Mouse (Mus musculus) embryonic facial prominence, embryonic 15.5 days (tissue): ENCODE measurements around the gene Pptc7. TPM values are rescaled to one million over a fixed set of nuclear protein-coding genes. Genes with fewer than 3 reads are reported as not detected.

Experiments used
- ATAC-seq: fragments of 200-750 bp; cut with Nextera tagmentation; 2 replicates; pipeline ENCODE4 v1.8.0; 2017; ENCODE audit warnings: low read depth, moderate TSS enrichment; ENCODE audit not compliant: insufficient number of reproducible peaks, low FRiP score, low TSS enrichment
- H3K27ac ChIP-seq: fragments of 300-500 bp; sonication (generic); replicated peaks from 2 replicates; pipeline ENCODE4 v1.5.1; 2015; ENCODE audit warnings: mild to moderate bottlenecking, inconsistent platforms
- H3K27me3 ChIP-seq: fragments of 300-500 bp; sonication (generic); 2 replicates; pipeline ENCODE4 v1.6.1; 2015; ENCODE audit warnings: inconsistent platforms
- H3K36me3 ChIP-seq: fragments of 300-500 bp; sonication (generic); 2 replicates; pipeline ENCODE4 v1.6.1; 2015; ENCODE audit warnings: mild to moderate bottlenecking, inconsistent platforms
- H3K4me1 ChIP-seq: fragments of 300-500 bp; sonication (generic); 2 replicates; pipeline ENCODE4 v1.6.1; 2015; ENCODE audit warnings: inconsistent platforms
- H3K4me2 ChIP-seq: fragments of 300-500 bp; sonication (generic); replicated peaks from 2 replicates; pipeline ENCODE4 v1.6.1; 2015; ENCODE audit warnings: mild to moderate bottlenecking, inconsistent platforms
- H3K4me3 ChIP-seq: fragments of 300-500 bp; sonication (generic); replicated peaks from 2 replicates; pipeline ENCODE4 v1.5.1; 2015; ENCODE audit warnings: mild to moderate bottlenecking, inconsistent platforms
- H3K9ac ChIP-seq: fragments of 300-500 bp; sonication (generic); 2 replicates; pipeline ENCODE4 v1.6.1; 2015; ENCODE audit warnings: inconsistent platforms
- H3K9me3 ChIP-seq: fragments of 300-500 bp; sonication (generic); replicated peaks from 2 replicates; pipeline ENCODE4 v1.6.1; 2016; ENCODE audit warnings: inconsistent platforms
- WGBS: fragments of 180-500 bp; shearing (Covaris S2); methylation state at CpG from one replicate; pipeline ENCODE4 v1.1.7; 2015; 5-methylcytosine and 5-hydroxymethylcytosine counted together
- polyA plus RNA-seq: library from polyadenylated mRNA; unstranded; fragments of >200 nt; fragmentation: Nextera tagmentation; extraction: Ambion mirVana; gene quantifications from 2 replicates; pipeline ENCODE4 v1.2.1, GENCODE M21; 2015

Gene Pptc7
- polyA plus RNA-seq, 1 experiment from 2014 or later: 8.0 TPM

DNA sequence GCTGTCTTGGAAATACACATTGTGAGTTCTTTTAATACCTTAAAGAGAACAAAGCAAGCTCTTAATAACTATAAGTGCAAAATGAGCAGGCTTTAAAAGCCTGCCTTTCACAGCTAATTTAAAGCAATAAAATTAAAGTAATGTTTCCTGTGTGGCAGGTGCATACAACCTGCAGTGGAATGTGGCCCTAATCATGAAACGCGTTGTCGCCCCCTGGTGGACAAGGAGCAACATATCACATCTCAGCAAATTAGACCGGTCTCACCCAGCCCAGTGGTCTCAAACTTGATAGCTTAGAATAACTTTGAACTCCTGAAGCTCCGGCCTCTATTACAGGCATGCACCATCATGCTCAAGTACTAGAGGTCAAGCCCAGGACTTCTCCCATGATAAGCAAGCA, 60.1 kb downstream of the Pptc7 start:
- Histone ChIP-seq H3K4me1 (no peaks in the 10 kb centered on the region), H3K36me3 (no peaks in the 10 kb centered on the region), H3K9ac (no peak overlapping the region), H3K9me3 (no peaks in the 10 kb centered on the region), H3K27me3 (no peaks in the 10 kb centered on the region), H3K27ac (no peak overlapping the region), H3K4me2 (no peak overlapping the region), H3K4me3 (no peak overlapping the region)
- no peak for ATAC-seq
- 7% methylated on average over 5 of the region's 5 CpGs for WGBS

DNA sequence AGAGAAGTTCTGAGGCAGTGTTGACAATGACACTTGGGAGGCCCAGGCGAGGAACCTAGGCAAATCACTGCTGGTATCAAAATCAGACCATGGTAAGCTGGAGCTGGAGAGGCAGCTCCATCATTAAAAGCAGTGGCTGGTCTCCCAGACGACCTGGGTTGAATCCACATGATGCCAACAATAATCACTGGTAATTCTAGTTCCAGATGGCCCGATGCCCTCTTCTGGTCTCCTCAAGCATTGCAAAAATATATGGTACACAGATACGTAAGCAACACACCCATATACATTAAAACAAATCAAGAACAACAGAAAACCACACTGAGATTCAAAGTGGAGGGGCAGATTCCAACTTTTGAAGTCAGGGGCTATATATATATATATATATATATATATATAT, 61.6 kb downstream of the Pptc7 start:
- H3K4me1 ChIP-seq: no peaks in the 10 kb centered on the region
- H3K4me2 ChIP-seq: no peak overlapping the region
- no peaks in the 10 kb centered on the region for H3K36me3 ChIP-seq
- 69% methylated on average over 4 of the region's 4 CpGs for WGBS
- H3K9ac ChIP-seq: no peak overlapping the region
- no peak overlapping the region for H3K4me3 ChIP-seq
- H3K27me3 ChIP-seq: no peaks in the 10 kb centered on the region
- H3K27ac ChIP-seq: no peak overlapping the region
- no peak for ATAC-seq
- H3K9me3 ChIP-seq: no peaks in the 10 kb centered on the region

GRCm38 (mm10) chr5:122353807-122354491, 69.8 kb downstream of the Pptc7 start, which contains the start of the genes Rad9b and Vps29:
Gene Rad9b, minus strand, starts transcription at chr5:122354233.
Gene Vps29, plus strand, starts transcription at chr5:122354369.
- H3K9me3 ChIP-seq: no peaks in the 10 kb centered on the region
- peak within 1 kb of the TSS; percentile 73 for H3K27ac ChIP-seq
- H3K9ac ChIP-seq: peak within 1 kb of the TSS; percentile 78
- WGBS: 3% methylated on average over 51 of the region's 51 CpGs
- H3K4me2 ChIP-seq: peak within 1 kb of the TSS; percentile 74
- ATAC-seq: peak; percentile 92
- no peaks in the 10 kb centered on the region for H3K27me3 ChIP-seq
- no peaks in the 10 kb centered on the region for H3K4me1 ChIP-seq
- H3K36me3 ChIP-seq: no peaks in the 10 kb centered on the region
- H3K4me3 ChIP-seq: peak within 1 kb of the TSS; percentile 96

- no peaks in the 10 kb centered on the region for H3K27me3 ChIP-seq
- H3K4me1 ChIP-seq: no peaks in the 10 kb centered on the region
- H3K9ac ChIP-seq: peak overlapping the region; percentile 78
- peak; percentile 71 for ATAC-seq
- under 1% methylated on average over 53 of the region's 57 CpGs for WGBS
- H3K27ac ChIP-seq: peak overlapping the region; percentile 73
- H3K4me2 ChIP-seq: peak overlapping the region; percentile 74
- H3K9me3 ChIP-seq: no peaks in the 10 kb centered on the region
- H3K4me3 ChIP-seq: peak overlapping the region; percentile 96
- no peaks in the 10 kb centered on the region for H3K36me3 ChIP-seq
Measured at GRCm38 (mm10) chr5:122354492-122355067, 70.4 kb downstream of the Pptc7 start.

- H3K4me1 ChIP-seq: peaks cover 12% of the 10 kb centered on the region
- ATAC-seq: peak; percentile 79
- H3K27me3 ChIP-seq: no peaks in the 10 kb centered on the region
- peak within 1 kb of the TSS; percentile 74 for H3K9ac ChIP-seq
- H3K4me3 ChIP-seq: peak within 1 kb of the TSS; percentile 69
- no peaks in the 10 kb centered on the region for H3K9me3 ChIP-seq
- WGBS: under 1% methylated on average over 38 of the region's 46 CpGs
- H3K36me3 ChIP-seq: peaks cover 39% of the 10 kb centered on the region
- peak within 1 kb of the TSS; percentile 69 for H3K4me2 ChIP-seq
- H3K27ac ChIP-seq: peak within 1 kb of the TSS; percentile 94
Measured at GRCm38 (mm10) chr5:122371591-122372191, 87.5 kb downstream of the Pptc7 start, which contains the start of gene Gpn3. Gene Gpn3, plus strand, starts transcription at chr5:122371876.

DNA sequence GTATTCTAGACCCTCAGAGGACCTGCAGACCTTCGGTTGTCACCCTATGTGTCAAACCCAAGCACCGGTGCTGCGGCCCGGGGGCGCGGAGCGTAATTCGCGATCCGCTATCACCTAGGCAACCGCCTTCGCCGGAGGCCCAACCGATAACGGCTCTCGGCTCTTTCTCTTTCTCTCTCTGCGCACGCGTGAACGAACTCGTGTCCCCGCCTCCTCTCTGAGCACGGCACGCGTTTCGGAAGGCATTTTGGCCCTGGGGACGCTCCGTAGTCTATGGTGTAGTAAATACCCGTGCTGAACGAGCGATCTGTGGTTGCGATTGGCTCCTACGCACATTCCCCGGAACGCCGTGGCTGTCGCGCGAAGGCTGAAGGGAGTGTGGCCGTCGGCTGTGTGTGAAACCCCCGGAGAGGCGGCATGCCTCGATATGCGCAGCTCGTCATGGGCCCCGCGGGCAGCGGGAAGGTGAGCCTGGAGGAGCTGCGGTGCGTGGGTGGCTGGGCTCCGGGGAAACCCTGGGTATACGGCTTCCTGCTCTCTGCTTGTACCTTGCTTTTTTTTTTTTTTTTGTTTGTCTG, 88.1 kb downstream of the Pptc7 start, which contains the start of gene Fam216a:
Gene Fam216a (minus strand): TSS at position 173 of the 578 bp plus-strand sequence.
- Histone ChIP-seq H3K4me3 (peak within 1 kb of the TSS; percentile 69), H3K4me2 (peak within 1 kb of the TSS; percentile 69), H3K27ac (peak within 1 kb of the TSS; percentile 94), H3K27me3 (no peaks in the 10 kb centered on the region), H3K4me1 (peaks cover 12% of the 10 kb centered on the region), H3K9me3 (no peaks in the 10 kb centered on the region), H3K36me3 (peaks cover 38% of the 10 kb centered on the region), H3K9ac (peak within 1 kb of the TSS; percentile 74)
- peak; percentile 93 for ATAC-seq
- 0% methylated on average over 53 of the region's 53 CpGs for WGBS

- WGBS: 5% methylated on average over 5 of the region's 5 CpGs
- Histone ChIP-seq H3K4me3 (peak overlapping the region; percentile 69), H3K27ac (peak overlapping the region; percentile 94), H3K9me3 (no peaks in the 10 kb centered on the region), H3K9ac (peak overlapping the region; percentile 71), H3K27me3 (no peaks in the 10 kb centered on the region), H3K4me2 (peak overlapping the region; percentile 69), H3K36me3 (peaks cover 33% of the 10 kb centered on the region), H3K4me1 (peaks cover 12% of the 10 kb centered on the region)
- ATAC-seq: no peak
Measured at GRCm38 (mm10) chr5:122372878-122373277, 88.7 kb downstream of the Pptc7 start.

Other genes with a start within 250 kb of the Pptc7 start
- gene Cux2, start 234.3 kb upstream of the Pptc7 start, polyA plus RNA-seq: 1.6 and 4.1 TPM in 2 replicates
- gene Myl2, start 183.4 kb upstream of the Pptc7 start, polyA plus RNA-seq: 3.6 and 4.6 TPM in 2 replicates
- gene Ccdc63, start 143.5 kb upstream of the Pptc7 start, polyA plus RNA-seq: 0.24 TPM in 1 of 2 replicates, not detected in the other
- 235 and 238 TPM in 2 replicates for gene Ppp1cc, start 126.1 kb upstream of the Pptc7 start, polyA plus RNA-seq
- 9.8 and 10.3 TPM in 2 replicates for gene Hvcn1, start 77.6 kb upstream of the Pptc7 start, polyA plus RNA-seq
- gene Tctn1, start 19.9 kb upstream of the Pptc7 start, polyA plus RNA-seq: 6.9 and 7.5 TPM in 2 replicates
- gene Rad9b, start 69.9 kb downstream of the Pptc7 start, polyA plus RNA-seq: 11.4 and 11.5 TPM in 2 replicates
- gene Vps29, start 70.0 kb downstream of the Pptc7 start, polyA plus RNA-seq: 178 and 184 TPM in 2 replicates
- 61.3 and 64.5 TPM in 2 replicates for gene Gpn3, start 87.5 kb downstream of the Pptc7 start, polyA plus RNA-seq
- gene Fam216a, start 88.0 kb downstream of the Pptc7 start, polyA plus RNA-seq: 79.9 and 92.3 TPM in 2 replicates
- gene Arpc3, start 107.5 kb downstream of the Pptc7 start, polyA plus RNA-seq: 129 and 139 TPM in 2 replicates
- 42.4 and 42.6 TPM in 2 replicates for gene Anapc7, start 137.3 kb downstream of the Pptc7 start, polyA plus RNA-seq
- gene Atp2a2, start 217.9 kb downstream of the Pptc7 start, polyA plus RNA-seq: 34.8 and 38.1 TPM in 2 replicates